Mouse (Mus musculus): ENCODE measurements at regions not wholly inside any gene's neighbourhood (a gene's known extent, or its start where the extent isn't known, plus 50 kb on each side); places are given as distances from the start of the nearest gene placed in this dataset.
"Not testable (repeated sequence)": the region's sequence is repeated elsewhere in the genome, so short reads cannot be mapped to it uniquely, and the experiment has no call there.

GRCm38 (mm10) chr2:84065061-84065460, 74.7 kb downstream of the Gm13691 start:
- WGBS = 62% methylated on average over 7 of the region's 7 CpGs
- H3K4me1 ChIP-seq (ENCODE audit: insufficient read depth, low read length) = no peaks in the 10 kb centered on the region
- H3K27me3 ChIP-seq (ENCODE audit: insufficient read depth, low read length) = no peaks in the 10 kb centered on the region
- no peaks in the 10 kb centered on the region for H3K36me3 ChIP-seq (ENCODE audit: insufficient read depth, low read length)
- H3K9me3 ChIP-seq (ENCODE audit: low read length) = no peaks in the 10 kb centered on the region
- H3K27ac ChIP-seq (ENCODE audit: low read depth, low read length) = no peak overlapping the region
- no peak for ATAC-seq (ENCODE audit: low FRiP score)
- DNase-seq (ENCODE audit: low spot score) = peak; percentile 15
- no peak overlapping the region for H3K4me3 ChIP-seq (ENCODE audit: low read depth, low read length)
- peak; percentile 61 for TF ChIP-seq CTCF (IDR thresholded peaks at IDR 0.05)
- no peak overlapping the region for H3K4me2 ChIP-seq (ENCODE audit: low read depth, low read length, poor library complexity, severe bottlenecking)
- no peak overlapping the region for H3K9ac ChIP-seq (replicated peaks; ENCODE audit: low read length, poor library complexity, severe bottlenecking)

- no peaks in the 10 kb centered on the region for H3K36me3 ChIP-seq (ENCODE audit: insufficient read depth, low read length)
- no peak overlapping the region for H3K27ac ChIP-seq (ENCODE audit: low read depth, low read length)
- 91% methylated on average over 2 of the region's 2 CpGs for WGBS
- ATAC-seq (ENCODE audit: low FRiP score) = no peak
- TF ChIP-seq CTCF (IDR thresholded peaks at IDR 0.05) = no peak
- H3K4me2 ChIP-seq (ENCODE audit: low read depth, low read length, poor library complexity, severe bottlenecking) = no peak overlapping the region
- no peaks in the 10 kb centered on the region for H3K27me3 ChIP-seq (ENCODE audit: insufficient read depth, low read length)
- no peaks in the 10 kb centered on the region for H3K4me1 ChIP-seq (ENCODE audit: insufficient read depth, low read length)
- no peak for DNase-seq (ENCODE audit: low spot score)
- H3K4me3 ChIP-seq (ENCODE audit: low read depth, low read length) = no peak overlapping the region
- no peak overlapping the region for H3K9ac ChIP-seq (replicated peaks; ENCODE audit: low read length, poor library complexity, severe bottlenecking)
- no peaks in the 10 kb centered on the region for H3K9me3 ChIP-seq (ENCODE audit: low read length)
These were observed 75.4 kb downstream of the Gm13691 start for GRCm38 (mm10) chr2:84065749-84066148.

GRCm38 (mm10) chr2:84066151-84066693, 75.9 kb downstream of the Gm13691 start:
- Histone ChIP-seq H3K4me2 (ENCODE audit: low read depth, low read length, poor library complexity, severe bottlenecking) (no peak overlapping the region), H3K4me3 (ENCODE audit: low read depth, low read length) (no peak overlapping the region), H3K4me1 (ENCODE audit: insufficient read depth, low read length) (no peaks in the 10 kb centered on the region), H3K9ac (replicated peaks; ENCODE audit: low read length, poor library complexity, severe bottlenecking) (no peak overlapping the region), H3K9me3 (ENCODE audit: low read length) (no peaks in the 10 kb centered on the region), H3K27me3 (ENCODE audit: insufficient read depth, low read length) (no peaks in the 10 kb centered on the region), H3K27ac (ENCODE audit: low read depth, low read length) (no peak overlapping the region), H3K36me3 (ENCODE audit: insufficient read depth, low read length) (no peaks in the 10 kb centered on the region)
- DNase-seq (ENCODE audit: low spot score) = no peak
- no peak for ATAC-seq (ENCODE audit: low FRiP score)
- 92% methylated on average over 3 of the region's 3 CpGs for WGBS
- TF ChIP-seq CTCF (IDR thresholded peaks at IDR 0.05) = no peak

- no peak for TF ChIP-seq CTCF (IDR thresholded peaks at IDR 0.05)
- H3K4me2 ChIP-seq (ENCODE audit: low read depth, low read length, poor library complexity, severe bottlenecking) = no peak overlapping the region
- no peaks in the 10 kb centered on the region for H3K27me3 ChIP-seq (ENCODE audit: insufficient read depth, low read length)
- no peak overlapping the region for H3K9ac ChIP-seq (replicated peaks; ENCODE audit: low read length, poor library complexity, severe bottlenecking)
- ATAC-seq (ENCODE audit: low FRiP score) = no peak
- H3K27ac ChIP-seq (ENCODE audit: low read depth, low read length) = no peak overlapping the region
- no peaks in the 10 kb centered on the region for H3K36me3 ChIP-seq (ENCODE audit: insufficient read depth, low read length)
- H3K4me1 ChIP-seq (ENCODE audit: insufficient read depth, low read length) = no peaks in the 10 kb centered on the region
- no peak for DNase-seq (ENCODE audit: low spot score)
- no peak overlapping the region for H3K4me3 ChIP-seq (ENCODE audit: low read depth, low read length)
- 65% methylated on average over 6 of the region's 6 CpGs for WGBS
- H3K9me3 ChIP-seq (ENCODE audit: low read length) = no peaks in the 10 kb centered on the region
These were observed 76.6 kb downstream of the Gm13691 start for GRCm38 (mm10) chr2:84066785-84067526.

GRCm38 (mm10) chr2:84068617-84069016, 78.3 kb downstream of the Gm13691 start:
- DNase-seq (ENCODE audit: low spot score) = no peak
- Histone ChIP-seq H3K9me3 (ENCODE audit: low read length) (no peaks in the 10 kb centered on the region), H3K4me1 (ENCODE audit: insufficient read depth, low read length) (no peaks in the 10 kb centered on the region), H3K4me3 (ENCODE audit: low read depth, low read length) (no peak overlapping the region), H3K27me3 (ENCODE audit: insufficient read depth, low read length) (no peaks in the 10 kb centered on the region), H3K36me3 (ENCODE audit: insufficient read depth, low read length) (no peaks in the 10 kb centered on the region), H3K4me2 (ENCODE audit: low read depth, low read length, poor library complexity, severe bottlenecking) (no peak overlapping the region), H3K27ac (ENCODE audit: low read depth, low read length) (no peak overlapping the region), H3K9ac (replicated peaks; ENCODE audit: low read length, poor library complexity, severe bottlenecking) (no peak overlapping the region)
- ATAC-seq (ENCODE audit: low FRiP score) = no peak
- 90% methylated on average over 4 of the region's 4 CpGs for WGBS
- no peak for TF ChIP-seq CTCF (IDR thresholded peaks at IDR 0.05)

GRCm38 (mm10) chr2:84069411-84069810, 79.1 kb downstream of the Gm13691 start:
- not testable (repeated sequence) for H3K4me3 ChIP-seq (ENCODE audit: low read depth, low read length); H3K4me2 ChIP-seq (ENCODE audit: low read depth, low read length, poor library complexity, severe bottlenecking); H3K27me3 ChIP-seq (ENCODE audit: insufficient read depth, low read length); H3K9me3 ChIP-seq (ENCODE audit: low read length); H3K36me3 ChIP-seq (ENCODE audit: insufficient read depth, low read length); ATAC-seq (ENCODE audit: low FRiP score); H3K27ac ChIP-seq (ENCODE audit: low read depth, low read length); DNase-seq (ENCODE audit: low spot score); H3K9ac ChIP-seq (replicated peaks; ENCODE audit: low read length, poor library complexity, severe bottlenecking); H3K4me1 ChIP-seq (ENCODE audit: insufficient read depth, low read length)
- WGBS = 82% methylated on average over 1 of the region's 1 CpGs
